Mouse (Mus musculus) lung, embryonic 16.5 days (tissue): Measurements from ENCODE around the gene Ier5l. TPM values are rescaled to one million over a fixed set of nuclear protein-coding genes. Genes with fewer than 3 reads are reported as not detected.

Source experiments
- ATAC-seq: fragments of 200-750 bp; cut with Nextera tagmentation; 2 replicates; pipeline ENCODE4 v1.8.0; 2017; ENCODE audit warnings: low read depth, mild to moderate bottlenecking, moderate library complexity
- H3K27ac ChIP-seq: fragments of 300-500 bp; sonication (generic); 2 replicates; pipeline ENCODE4 v1.5.1; 2014; ENCODE audit warnings: mild to moderate bottlenecking, control low read depth, low read length
- H3K27me3 ChIP-seq: fragments of 300-500 bp; sonication (generic); 2 replicates; pipeline ENCODE4 v1.6.1; 2014; ENCODE audit warnings: low read depth, low read length, mixed read lengths; ENCODE audit not compliant: control insufficient read depth, insufficient read depth
- H3K36me3 ChIP-seq: fragments of 300-500 bp; sonication (generic); 2 replicates; pipeline ENCODE4 v1.6.1; 2014; ENCODE audit warnings: low read length; ENCODE audit not compliant: control insufficient read depth, insufficient read depth
- H3K4me1 ChIP-seq: fragments of 300-500 bp; sonication (generic); replicated peaks from 2 replicates; pipeline ENCODE4 v1.6.1; 2014; ENCODE audit warnings: low read length, mixed read lengths; ENCODE audit not compliant: control insufficient read depth, insufficient read depth
- H3K4me2 ChIP-seq: fragments of 300-500 bp; sonication (generic); 2 replicates; pipeline ENCODE4 v1.6.1; 2014; ENCODE audit warnings: low read depth, low read length, control low read depth
- H3K4me3 ChIP-seq: fragments of 300-500 bp; sonication (generic); 2 replicates; pipeline ENCODE4 v1.5.1; 2014; ENCODE audit warnings: mild to moderate bottlenecking, low read length, control low read depth
- H3K9ac ChIP-seq: fragments of 300-500 bp; sonication (generic); 2 replicates; pipeline ENCODE4 v1.6.1; 2014; ENCODE audit warnings: low read length, control low read depth
- H3K9me3 ChIP-seq: fragments of 300-500 bp; sonication (generic); 2 replicates; pipeline ENCODE4 v1.6.1; 2016; ENCODE audit warnings: low read length; ENCODE audit not compliant: control insufficient read depth
- WGBS: fragments of 180-500 bp; shearing (Covaris S2); extraction: QIAGEN DNeasy Blood & Tissue Kit; methylation state at CpG from one replicate; pipeline ENCODE4 v1.1.7; 2014; 5-methylcytosine and 5-hydroxymethylcytosine counted together
- polyA plus RNA-seq: library from polyadenylated mRNA; unstranded; fragments of >200 nt; fragmentation: Nextera tagmentation; extraction: Ambion mirVana; gene quantifications from 2 replicates; pipeline ENCODE4 v1.2.1, GENCODE M21; 2015

Gene Ier5l
- polyA plus RNA-seq, 1 experiment from 2014 or later, result 1.5 TPM

DNA sequence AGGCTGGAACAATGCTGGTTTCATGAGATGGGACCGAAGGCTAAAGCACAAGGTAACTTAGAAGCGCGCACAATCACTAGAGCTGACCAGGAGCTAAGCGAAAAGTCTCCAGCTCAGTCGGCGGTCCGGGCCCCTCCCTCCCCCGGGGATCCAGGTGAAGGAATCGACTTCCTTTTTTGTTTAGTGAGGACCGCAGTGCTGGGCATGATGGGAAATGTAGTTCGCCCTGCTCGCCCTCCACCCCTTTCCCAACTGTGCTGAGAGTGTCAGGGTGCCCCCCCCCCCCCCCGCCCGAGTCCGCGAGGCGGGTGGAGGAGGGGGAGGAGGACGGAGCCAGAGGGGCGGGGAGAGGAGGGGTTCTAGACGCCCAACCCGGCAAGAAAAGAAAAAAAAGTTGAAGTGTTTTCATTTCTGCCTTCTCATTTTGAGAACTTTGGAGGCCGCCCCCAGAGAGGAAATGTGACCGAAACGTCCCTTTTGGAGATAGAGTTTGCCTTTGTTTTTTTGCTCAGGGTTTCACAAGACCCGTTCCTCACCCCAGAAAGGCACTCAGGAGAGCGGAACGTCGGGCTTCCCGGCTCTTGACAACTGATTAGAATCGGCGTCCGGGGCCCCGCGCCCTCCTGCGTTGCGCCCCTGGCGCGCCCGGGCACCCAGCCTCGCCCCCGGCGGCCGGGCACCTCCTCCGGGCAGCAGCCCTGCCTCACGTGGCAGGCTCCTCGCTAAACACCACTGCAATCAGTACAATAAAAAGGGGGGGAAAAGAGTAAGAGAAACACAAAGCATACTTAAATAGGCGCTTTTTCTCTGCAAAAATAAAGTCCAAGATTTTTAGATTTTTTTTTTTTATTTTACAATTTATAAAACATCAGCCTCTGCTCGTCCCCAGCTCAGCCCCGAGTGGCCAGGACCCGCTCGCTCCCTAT is 2.0 kb downstream of the Ier5l start:
- Histone ChIP-seq H3K27me3 (no peaks in the 10 kb centered on the region), H3K36me3 (no peaks in the 10 kb centered on the region), H3K4me2 (peak overlapping the region; percentile 94), H3K4me1 (peaks cover 26% of the 10 kb centered on the region), H3K9me3 (no peaks in the 10 kb centered on the region), H3K9ac (peak overlapping the region; percentile 97), H3K27ac (peak overlapping the region; percentile 98), H3K4me3 (peak overlapping the region; percentile 85)
- peak; percentile 73 for ATAC-seq
- WGBS, result 0% methylated on average over 44 of the region's 51 CpGs

DNA sequence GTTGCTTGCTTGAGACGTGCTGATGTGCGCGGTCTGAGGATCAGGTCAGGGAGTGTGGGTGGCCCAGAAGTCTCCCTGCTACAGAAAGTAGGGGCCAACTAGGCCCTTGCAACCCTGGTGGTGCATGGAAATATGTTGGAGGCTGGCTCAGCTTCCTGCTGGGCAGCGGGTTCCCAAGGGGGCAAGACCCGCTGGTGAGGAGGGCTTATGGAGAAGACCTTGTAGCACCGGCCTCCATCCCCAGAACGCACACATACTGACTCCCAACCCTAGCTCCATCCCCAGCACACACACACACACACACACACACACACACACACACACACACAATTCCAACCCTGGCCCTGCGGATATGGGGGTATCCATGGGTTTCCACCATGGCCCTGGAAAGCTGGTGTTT is 3.0 kb downstream of the Ier5l start:
- peaks cover 33% of the 10 kb centered on the region for H3K4me1 ChIP-seq
- peak overlapping the region; percentile 85 for H3K4me3 ChIP-seq
- ATAC-seq, result no peak
- peak overlapping the region; percentile 94 for H3K4me2 ChIP-seq
- no peaks in the 10 kb centered on the region for H3K9me3 ChIP-seq
- H3K27me3 ChIP-seq, result no peaks in the 10 kb centered on the region
- peak overlapping the region; percentile 98 for H3K27ac ChIP-seq
- peak overlapping the region; percentile 55 for H3K9ac ChIP-seq
- WGBS, result 8% methylated on average over 8 of the region's 8 CpGs
- no peaks in the 10 kb centered on the region for H3K36me3 ChIP-seq

DNA sequence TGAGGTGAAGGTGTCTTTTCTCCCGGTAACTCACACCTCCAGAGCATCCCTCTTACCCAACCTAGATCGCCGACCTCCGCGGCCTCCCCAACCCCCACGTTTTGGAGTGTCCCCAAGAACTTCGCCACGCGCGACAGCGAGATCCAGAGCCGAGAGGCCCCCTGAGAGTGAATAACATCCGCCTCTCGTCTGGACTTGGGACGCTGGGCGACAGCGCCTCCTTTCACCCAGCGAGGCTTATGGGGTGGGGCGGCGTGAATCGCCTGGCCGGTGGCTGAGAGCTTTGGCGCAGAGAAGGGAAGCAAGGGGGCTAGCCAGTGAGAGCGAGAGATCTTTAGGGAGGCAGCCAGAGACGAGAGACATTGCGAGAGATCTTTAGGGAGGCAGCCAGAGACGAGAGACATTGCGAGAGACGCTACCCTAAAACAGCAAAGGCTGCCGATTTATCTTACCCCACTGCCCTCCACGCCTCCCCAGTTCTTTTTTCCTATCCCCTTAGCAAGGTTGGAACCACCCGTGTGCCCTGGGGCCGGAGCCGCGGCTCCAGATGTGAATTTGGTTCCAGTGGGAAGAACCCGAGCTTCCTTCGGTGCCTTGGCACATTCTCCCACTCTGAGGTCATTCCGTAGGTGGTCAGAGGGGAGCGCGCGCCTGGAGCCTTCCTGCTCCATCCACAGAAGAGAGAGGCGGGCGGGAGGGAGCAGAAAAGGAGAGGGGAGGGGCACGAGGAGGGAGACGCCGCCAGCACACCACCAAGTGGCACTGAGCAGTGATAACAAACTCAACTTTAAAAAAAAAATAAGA is 3.7 kb downstream of the Ier5l start:
- Histone ChIP-seq H3K27me3 (no peaks in the 10 kb centered on the region), H3K9ac (peak overlapping the region; percentile 66), H3K4me2 (peak overlapping the region; percentile 94), H3K4me3 (peak overlapping the region; percentile 85), H3K4me1 (peaks cover 30% of the 10 kb centered on the region), H3K36me3 (no peaks in the 10 kb centered on the region), H3K9me3 (no peaks in the 10 kb centered on the region), H3K27ac (peak overlapping the region; percentile 98)
- WGBS, result under 1% methylated on average over 46 of the region's 46 CpGs
- ATAC-seq, result peak; percentile 40

DNA sequence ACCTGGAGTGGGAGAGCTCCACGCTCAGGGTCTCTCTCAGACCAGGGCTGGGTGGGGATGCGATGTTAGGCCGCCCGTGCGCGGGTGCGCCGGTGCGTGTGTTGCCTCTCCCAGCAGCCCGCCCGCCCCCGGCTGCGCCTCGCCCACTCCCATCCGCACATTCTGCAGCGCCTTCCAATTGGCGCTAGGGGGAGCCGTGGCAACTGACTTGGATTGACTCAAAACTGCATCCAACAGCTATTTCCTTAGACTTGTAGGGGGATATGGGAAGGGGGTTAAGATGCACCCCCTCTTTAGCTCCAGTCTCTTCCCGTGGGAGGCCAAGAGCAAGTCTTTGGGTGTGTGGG is 4.2 kb downstream of the Ier5l start:
- under 1% methylated on average over 19 of the region's 19 CpGs for WGBS
- H3K9ac ChIP-seq, result peak overlapping the region; percentile 66
- H3K27ac ChIP-seq, result peak overlapping the region; percentile 98
- peak overlapping the region; percentile 85 for H3K4me3 ChIP-seq
- H3K27me3 ChIP-seq, result no peaks in the 10 kb centered on the region
- peak overlapping the region; percentile 94 for H3K4me2 ChIP-seq
- no peaks in the 10 kb centered on the region for H3K9me3 ChIP-seq
- peaks cover 25% of the 10 kb centered on the region for H3K4me1 ChIP-seq
- H3K36me3 ChIP-seq, result no peaks in the 10 kb centered on the region
- ATAC-seq, result peak; percentile 9; the same call in 1 of the 2 replicates

DNA sequence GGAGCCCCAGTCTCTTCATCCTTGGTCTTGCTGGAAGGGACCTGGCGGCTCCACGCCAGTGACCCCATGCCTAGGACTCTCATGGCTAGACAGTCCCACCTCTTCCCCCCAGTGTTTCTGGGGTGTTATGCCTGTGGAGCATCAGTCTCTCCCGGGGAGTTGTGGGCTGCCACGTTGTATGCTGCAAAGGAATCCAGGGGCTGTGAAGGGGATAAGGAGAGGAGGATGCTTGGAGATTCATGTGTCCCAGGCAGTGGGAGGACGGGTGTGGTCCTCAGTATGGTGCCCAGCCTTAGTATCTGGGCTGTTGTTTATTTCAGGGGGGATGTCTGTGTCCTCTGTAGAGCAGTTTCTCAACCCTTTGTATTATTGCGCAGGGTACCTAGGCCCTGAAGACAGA is 5.0 kb downstream of the Ier5l start:
- ATAC-seq, result no peak
- peak overlapping the region; percentile 94; the same call in 1 of the 2 replicates for H3K4me2 ChIP-seq
- no peaks in the 10 kb centered on the region for H3K36me3 ChIP-seq
- 59% methylated on average over 6 of the region's 6 CpGs for WGBS
- H3K27me3 ChIP-seq, result no peaks in the 10 kb centered on the region
- no peaks in the 10 kb centered on the region for H3K9me3 ChIP-seq
- H3K9ac ChIP-seq, result peak overlapping the region; percentile 66; the same call in 1 of the 2 replicates
- H3K27ac ChIP-seq, result no peak overlapping the region
- no peak overlapping the region for H3K4me3 ChIP-seq
- H3K4me1 ChIP-seq, result peaks cover 23% of the 10 kb centered on the region

DNA sequence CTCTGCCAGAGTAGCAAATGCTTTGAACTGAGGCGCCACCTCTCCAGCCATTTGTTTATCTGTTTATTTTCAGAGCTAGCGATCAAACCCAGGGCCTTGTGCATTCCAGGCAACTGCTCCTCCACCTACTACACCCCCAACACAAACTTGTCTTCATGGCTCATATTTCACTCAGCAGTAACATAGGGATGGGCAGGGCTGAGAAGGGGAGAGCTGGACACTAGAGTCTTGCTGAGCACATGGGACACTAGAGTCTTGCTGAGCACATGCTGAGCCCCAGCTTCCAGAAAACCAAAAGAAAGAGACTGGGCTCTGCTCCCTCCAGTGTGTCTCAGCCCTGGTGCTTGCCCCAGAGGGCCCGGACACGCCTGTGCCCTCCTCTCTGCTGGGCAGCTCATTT is 7.2 kb downstream of the Ier5l start:
- H3K9ac ChIP-seq, result no peak overlapping the region
- ATAC-seq, result no peak

DNA sequence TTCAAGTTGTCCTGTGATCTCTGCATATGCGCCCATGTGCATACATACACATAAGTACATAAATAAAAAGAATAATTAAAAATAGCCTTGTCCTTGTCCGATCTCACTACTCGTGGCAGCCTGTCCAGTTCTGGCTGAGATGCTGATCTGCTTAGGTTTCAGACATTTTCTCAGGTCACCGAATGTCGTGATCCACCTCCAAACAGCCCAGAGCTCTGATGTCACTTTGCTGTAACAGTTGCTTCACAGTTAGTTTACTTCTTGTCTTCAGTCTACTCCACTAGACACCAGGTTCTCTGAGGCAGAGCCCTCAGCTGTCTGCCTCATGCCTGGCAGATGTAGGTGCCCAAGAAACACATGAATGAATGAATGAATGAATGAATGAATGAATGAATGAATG is 9.6 kb downstream of the Ier5l start:
- WGBS, result 39% methylated on average over 5 of the region's 5 CpGs
- H3K27ac ChIP-seq, result peak overlapping the region; percentile 94
- ATAC-seq, result no peak
- peak overlapping the region; percentile 77 for H3K4me2 ChIP-seq
- peaks cover 3% of the 10 kb centered on the region; the same call in 1 of the 2 replicates for H3K9me3 ChIP-seq
- peak overlapping the region; percentile 61 for H3K9ac ChIP-seq
- no peaks in the 10 kb centered on the region for H3K36me3 ChIP-seq
- peaks cover 27% of the 10 kb centered on the region for H3K4me1 ChIP-seq
- peak overlapping the region; percentile 52 for H3K4me3 ChIP-seq
- no peaks in the 10 kb centered on the region for H3K27me3 ChIP-seq

More for the DNA sequence above, 7.2 kb downstream of the Ier5l start:
- peaks cover 36% of the 10 kb centered on the region for H3K4me1 ChIP-seq
- peak overlapping the region; percentile 5; the same call in 1 of the 2 replicates for H3K27ac ChIP-seq
- H3K4me3 ChIP-seq, result no peak overlapping the region
- no peaks in the 10 kb centered on the region for H3K27me3 ChIP-seq
- peaks cover under 1% of the 10 kb centered on the region; the same call in 1 of the 2 replicates for H3K9me3 ChIP-seq
- H3K4me2 ChIP-seq, result no peak overlapping the region
- no peaks in the 10 kb centered on the region for H3K36me3 ChIP-seq
- 40% methylated on average over 4 of the region's 4 CpGs for WGBS

DNA sequence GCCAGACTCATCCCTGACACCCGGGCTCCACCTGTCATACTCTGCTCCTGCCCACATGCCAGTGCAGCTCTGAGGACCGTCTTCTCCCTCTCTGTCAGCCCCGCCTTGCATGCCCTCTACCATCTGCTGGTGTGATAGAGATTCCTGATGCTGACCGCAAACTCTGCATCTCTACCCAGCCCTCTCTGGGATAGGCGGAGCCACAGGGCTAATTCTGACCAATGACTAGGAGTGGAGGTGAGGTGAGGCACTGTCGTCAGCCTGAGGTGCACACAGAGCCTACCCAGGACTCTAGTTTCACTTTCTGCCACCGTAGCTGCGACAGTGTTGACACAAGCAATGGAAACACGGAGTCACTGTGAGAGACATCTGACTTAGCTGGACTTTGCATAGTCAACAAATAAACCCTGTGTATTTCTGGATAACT is 10.1 kb downstream of the Ier5l start:
- peaks cover 27% of the 10 kb centered on the region for H3K4me1 ChIP-seq
- peak overlapping the region; percentile 61 for H3K9ac ChIP-seq
- under 1% methylated on average over 9 of the region's 9 CpGs for WGBS
- peak overlapping the region; percentile 77 for H3K4me2 ChIP-seq
- peak overlapping the region; percentile 94 for H3K27ac ChIP-seq
- H3K4me3 ChIP-seq, result peak overlapping the region; percentile 52
- peak; percentile 91 for ATAC-seq
- H3K36me3 ChIP-seq, result no peaks in the 10 kb centered on the region
- peaks cover 3% of the 10 kb centered on the region; the same call in 1 of the 2 replicates for H3K9me3 ChIP-seq
- no peaks in the 10 kb centered on the region for H3K27me3 ChIP-seq

DNA sequence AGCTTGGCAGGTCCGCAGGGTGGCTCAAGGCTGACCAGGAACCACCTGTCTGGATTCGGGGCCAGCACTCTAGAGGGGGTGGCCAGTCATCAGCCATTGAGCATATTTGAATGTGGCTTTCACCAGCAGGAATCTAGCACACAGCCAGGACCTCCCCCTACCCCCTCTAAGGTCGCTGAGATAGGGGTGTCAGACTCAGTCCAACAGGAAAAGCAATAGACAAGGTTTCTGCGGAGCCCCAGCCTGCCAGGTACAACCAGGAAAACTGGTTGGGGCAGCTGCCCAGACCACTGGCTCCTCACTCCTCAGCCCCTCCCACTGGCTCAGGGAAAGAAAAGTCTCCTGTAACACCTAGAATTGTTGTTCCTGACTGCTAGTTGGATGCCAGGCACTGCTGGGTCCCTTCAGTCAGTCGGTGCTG is 10.7 kb downstream of the Ier5l start:
- Histone ChIP-seq H3K4me1 (peaks cover 25% of the 10 kb centered on the region), H3K4me2 (peak overlapping the region; percentile 77), H3K27ac (peak overlapping the region; percentile 94), H3K9ac (peak overlapping the region; percentile 61), H3K27me3 (no peaks in the 10 kb centered on the region), H3K4me3 (peak overlapping the region; percentile 52), H3K9me3 (peaks cover 3% of the 10 kb centered on the region; the same call in 1 of the 2 replicates), H3K36me3 (no peaks in the 10 kb centered on the region)
- WGBS, result 6% methylated on average over 5 of the region's 5 CpGs
- ATAC-seq, result peak; percentile 78
